Mouse (Mus musculus) lung, embryonic 14.5 days (tissue): ENCODE data around the gene Gm21969. TPM values are rescaled to one million over a fixed set of nuclear protein-coding genes. Genes with fewer than 3 reads are reported as not detected.

Source experiments
- ATAC-seq: fragments of 200-750 bp; cut with Nextera tagmentation; 2 replicates; pipeline ENCODE4 v1.8.0; 2017; ENCODE audit warnings: mild to moderate bottlenecking, moderate TSS enrichment, moderate library complexity; ENCODE audit not compliant: insufficient read depth
- DNase-seq: peaks from one replicate; pipeline ENCODE4 v3.0.0-alpha.2; 2015
- H3K27ac ChIP-seq: fragments of 300-500 bp; sonication (generic); 2 replicates; pipeline ENCODE4 v1.5.1; 2014; ENCODE audit warnings: low read depth, mild to moderate bottlenecking, moderate library complexity
- H3K27me3 ChIP-seq: fragments of 300-500 bp; sonication (generic); 2 replicates; pipeline ENCODE4 v1.6.1; 2014; ENCODE audit warnings: low read length, control low read depth; ENCODE audit not compliant: insufficient read depth
- H3K36me3 ChIP-seq: fragments of 300-500 bp; sonication (generic); 2 replicates; pipeline ENCODE4 v1.6.1; 2014; ENCODE audit warnings: control low read depth; ENCODE audit not compliant: insufficient read depth
- H3K4me1 ChIP-seq: fragments of 300-500 bp; sonication (generic); 2 replicates; pipeline ENCODE4 v1.6.1; 2014; ENCODE audit warnings: antibody characterized with exemption, control low read depth; ENCODE audit not compliant: insufficient read depth
- H3K4me2 ChIP-seq: fragments of 300-500 bp; sonication (generic); 2 replicates; pipeline ENCODE4 v1.6.1; 2014; ENCODE audit warnings: mild to moderate bottlenecking
- H3K4me3 ChIP-seq: fragments of 300-500 bp; sonication (generic); 2 replicates; pipeline ENCODE4 v1.5.1; 2014; ENCODE audit warnings: low read depth, low read length
- H3K9ac ChIP-seq: fragments of 300-500 bp; sonication (generic); 2 replicates; pipeline ENCODE4 v1.6.1; 2014
- H3K9me3 ChIP-seq: fragments of 300-500 bp; sonication (generic); 2 replicates; pipeline ENCODE4 v1.6.1; 2016; ENCODE audit warnings: low read depth, low read length, control low read depth
- CTCF ChIP-seq: IDR thresholded peaks from 2 replicates; pipeline ENCODE4 v1.5.1; 2016; ENCODE audit warnings: antibody characterized with exemption, low read depth
- WGBS: fragments of 180-500 bp; shearing (Covaris S2); extraction: QIAGEN DNeasy Blood & Tissue Kit; methylation state at CpG from one replicate; pipeline ENCODE4 v1.1.7; 2014; 5-methylcytosine and 5-hydroxymethylcytosine counted together
- polyA plus RNA-seq: library from polyadenylated mRNA; unstranded; fragments of >200 nt; fragmentation: Nextera tagmentation; extraction: Ambion mirVana; gene quantifications from 2 replicates; pipeline ENCODE4 v1.2.1, GENCODE M21; 2014

Gm21969 gene
- polyA plus RNA-seq, 1 experiment from 2014 or later: not detected

- no peaks in the 10 kb centered on the region for H3K27me3 ChIP-seq
- H3K9ac ChIP-seq: peak overlapping the region; percentile 16; the same call in 1 of the 2 replicates
- no peak for TF ChIP-seq CTCF
- H3K4me3 ChIP-seq: no peak overlapping the region
- no peak for ATAC-seq
- H3K9me3 ChIP-seq: no peaks in the 10 kb centered on the region
- no peaks in the 10 kb centered on the region for H3K36me3 ChIP-seq
- 69% methylated on average over 11 of the region's 11 CpGs for WGBS
- peak overlapping the region; percentile 21; the same call in 1 of the 2 replicates for H3K27ac ChIP-seq
- DNase-seq: peak; percentile 26
- no peak overlapping the region for H3K4me2 ChIP-seq
- H3K4me1 ChIP-seq: peaks cover 37% of the 10 kb centered on the region
Observed at GRCm38 (mm10) chr4:139584704-139585103, 18.3 kb upstream of the Gm21969 start.

- peak; percentile 76 for DNase-seq
- no peak overlapping the region for H3K4me2 ChIP-seq
- peaks cover 26% of the 10 kb centered on the region for H3K4me1 ChIP-seq
- H3K4me3 ChIP-seq: no peak overlapping the region
- H3K27ac ChIP-seq: no peak overlapping the region
- ATAC-seq: peak; percentile 34; the same call in 1 of the 2 replicates
- no peaks in the 10 kb centered on the region for H3K36me3 ChIP-seq
- no peaks in the 10 kb centered on the region for H3K27me3 ChIP-seq
- TF ChIP-seq CTCF: no peak
- 71% methylated on average over 7 of the region's 7 CpGs for WGBS
- H3K9me3 ChIP-seq: no peaks in the 10 kb centered on the region
- no peak overlapping the region for H3K9ac ChIP-seq
Observed at GRCm38 (mm10) chr4:139585713-139586112, 17.3 kb upstream of the Gm21969 start.

- DNase-seq: peak; percentile 26
- no peaks in the 10 kb centered on the region for H3K27me3 ChIP-seq
- H3K27ac ChIP-seq: peak overlapping the region; percentile 50; the same call in 1 of the 2 replicates
- no peak overlapping the region for H3K9ac ChIP-seq
- TF ChIP-seq CTCF: no peak
- no peaks in the 10 kb centered on the region for H3K36me3 ChIP-seq
- ATAC-seq: no peak
- H3K4me1 ChIP-seq: peaks cover 10% of the 10 kb centered on the region
- H3K9me3 ChIP-seq: no peaks in the 10 kb centered on the region
- no peak overlapping the region for H3K4me3 ChIP-seq
- H3K4me2 ChIP-seq: no peak overlapping the region
- WGBS: 75% methylated on average over 4 of the region's 4 CpGs
Observed at GRCm38 (mm10) chr4:139587370-139587769, 15.6 kb upstream of the Gm21969 start.

GRCm38 (mm10) chr4:139587773-139588172 is 15.2 kb upstream of the Gm21969 start:
- H3K27me3 ChIP-seq: no peaks in the 10 kb centered on the region
- H3K4me3 ChIP-seq: no peak overlapping the region
- H3K9ac ChIP-seq: no peak overlapping the region
- H3K4me2 ChIP-seq: no peak overlapping the region
- no peaks in the 10 kb centered on the region for H3K9me3 ChIP-seq
- TF ChIP-seq CTCF: no peak
- peak overlapping the region; percentile 50; the same call in 1 of the 2 replicates for H3K27ac ChIP-seq
- ATAC-seq: no peak
- H3K36me3 ChIP-seq: no peaks in the 10 kb centered on the region
- H3K4me1 ChIP-seq: 0 out of 2 replicates have a peak, but pooled peaks cover 7% of the 10 kb centered on the region
- WGBS: 75% methylated on average over 4 of the region's 4 CpGs
- peak; percentile 30 for DNase-seq

- ATAC-seq: no peak
- 54% methylated on average over 5 of the region's 5 CpGs for WGBS
- DNase-seq: no peak
- H3K36me3 ChIP-seq: no peaks in the 10 kb centered on the region
- H3K4me3 ChIP-seq: no peak overlapping the region
- no peak for TF ChIP-seq CTCF
- no peaks in the 10 kb centered on the region for H3K27me3 ChIP-seq
- H3K4me1 ChIP-seq: 0 out of 2 replicates have a peak, but pooled peaks cover 7% of the 10 kb centered on the region
- H3K4me2 ChIP-seq: no peak overlapping the region
- H3K9ac ChIP-seq: no peak overlapping the region; the same call in 1 of the 2 replicates
- H3K27ac ChIP-seq: no peak overlapping the region; the same call in 1 of the 2 replicates
- H3K9me3 ChIP-seq: no peaks in the 10 kb centered on the region
Observed at GRCm38 (mm10) chr4:139589351-139590027, 13.5 kb upstream of the Gm21969 start.

- Histone ChIP-seq H3K4me2 (no peak overlapping the region), H3K36me3 (no peaks in the 10 kb centered on the region), H3K4me1 (0 out of 2 replicates have a peak, but pooled peaks cover 4% of the 10 kb centered on the region), H3K27me3 (no peaks in the 10 kb centered on the region), H3K9ac (no peak overlapping the region), H3K4me3 (no peak overlapping the region), H3K9me3 (no peaks in the 10 kb centered on the region), H3K27ac (no peak overlapping the region)
- no peak for TF ChIP-seq CTCF
- WGBS: 52% methylated on average over 4 of the region's 4 CpGs
- DNase-seq: no peak
- ATAC-seq: no peak
Observed at GRCm38 (mm10) chr4:139590446-139590845, 12.5 kb upstream of the Gm21969 start.

GRCm38 (mm10) chr4:139592895-139593294 is 10.1 kb upstream of the Gm21969 start:
- Histone ChIP-seq H3K4me2 (no peak overlapping the region), H3K4me1 (peaks cover 20% of the 10 kb centered on the region), H3K27me3 (no peaks in the 10 kb centered on the region), H3K4me3 (no peak overlapping the region), H3K9ac (no peak overlapping the region), H3K27ac (no peak overlapping the region), H3K9me3 (no peaks in the 10 kb centered on the region), H3K36me3 (no peaks in the 10 kb centered on the region)
- whole genome bisulfite sequencing: 63% methylated on average over 7 of the region's 7 CpGs
- ATAC-seq: no peak
- TF ChIP-seq CTCF: no peak
- DNase-seq: no peak
